Mouse (Mus musculus): Measurements from ENCODE around the gene Cyfip2. TPM values are rescaled to one million over a fixed set of nuclear protein-coding genes. Genes with fewer than 3 reads are reported as not detected.
A peak's percentile ranks its signal among the peaks of the same experiment; 100 is the strongest.

The Cyfip2 gene
- polyA plus RNA-seq, 1 experiment from 2014 or later, result 7.5 TPM

- H3K27me3 ChIP-seq (replicated peaks), result no peaks in the 10 kb centered on the region
- no peak overlapping the region for H3K4me3 ChIP-seq (replicated peaks)
- H3K9ac ChIP-seq, result no peak overlapping the region
- WGBS, result 85% methylated on average over 9 of the region's 9 CpGs
- H3K4me1 ChIP-seq (replicated peaks), result no peaks in the 10 kb centered on the region
- no peak overlapping the region for H3K4me2 ChIP-seq (replicated peaks)
- H3K27ac ChIP-seq, result no peak overlapping the region
- ATAC-seq, result peak; percentile 76
- no peaks in the 10 kb centered on the region for H3K36me3 ChIP-seq
- no peaks in the 10 kb centered on the region for H3K9me3 ChIP-seq
Observed at GRCm38 (mm10) chr11:46304864-46305710, 7.6 kb downstream of the Cyfip2 start.

- WGBS, result 69% methylated on average over 10 of the region's 10 CpGs
- Histone ChIP-seq H3K36me3 (no peaks in the 10 kb centered on the region), H3K4me1 (replicated peaks) (0 out of 2 replicates have a peak, but pooled peaks cover 2% of the 10 kb centered on the region), H3K9me3 (no peaks in the 10 kb centered on the region), H3K4me2 (replicated peaks) (no peak overlapping the region), H3K27me3 (replicated peaks) (no peaks in the 10 kb centered on the region), H3K27ac (no peak overlapping the region), H3K9ac (no peak overlapping the region), H3K4me3 (replicated peaks) (no peak overlapping the region)
- no peak for ATAC-seq
Observed at GRCm38 (mm10) chr11:46304093-46304492, 8.6 kb downstream of the Cyfip2 start.

DNA sequence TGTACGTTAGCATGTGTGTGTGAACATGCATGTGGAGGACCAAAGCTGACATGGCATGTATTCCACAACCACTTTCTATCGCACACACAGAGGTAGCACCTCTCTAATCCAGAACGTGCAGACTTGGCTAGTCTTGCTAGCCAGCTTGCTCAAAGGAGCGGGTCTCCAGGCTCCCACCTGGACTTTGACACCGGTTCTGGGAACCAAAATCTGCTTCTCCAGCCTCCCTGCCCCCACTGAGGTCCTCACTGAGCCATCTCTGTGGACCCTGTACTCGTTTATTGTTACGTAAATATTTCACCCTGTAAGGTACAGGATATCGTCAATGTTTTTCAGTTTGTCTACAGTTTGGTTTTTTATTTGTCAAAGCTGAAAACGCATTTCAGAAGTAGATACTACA is 10.2 kb downstream of the Cyfip2 start:
- WGBS, result 78% methylated on average over 9 of the region's 9 CpGs
- H3K27me3 ChIP-seq (replicated peaks), result no peaks in the 10 kb centered on the region
- H3K9me3 ChIP-seq, result no peaks in the 10 kb centered on the region
- 0 out of 2 replicates have a peak, but pooled peaks cover 3% of the 10 kb centered on the region for H3K4me1 ChIP-seq (replicated peaks)
- no peak overlapping the region for H3K27ac ChIP-seq
- H3K4me2 ChIP-seq (replicated peaks), result no peak overlapping the region
- no peak for ATAC-seq
- no peaks in the 10 kb centered on the region for H3K36me3 ChIP-seq
- H3K9ac ChIP-seq, result no peak overlapping the region
- H3K4me3 ChIP-seq (replicated peaks), result no peak overlapping the region

DNA sequence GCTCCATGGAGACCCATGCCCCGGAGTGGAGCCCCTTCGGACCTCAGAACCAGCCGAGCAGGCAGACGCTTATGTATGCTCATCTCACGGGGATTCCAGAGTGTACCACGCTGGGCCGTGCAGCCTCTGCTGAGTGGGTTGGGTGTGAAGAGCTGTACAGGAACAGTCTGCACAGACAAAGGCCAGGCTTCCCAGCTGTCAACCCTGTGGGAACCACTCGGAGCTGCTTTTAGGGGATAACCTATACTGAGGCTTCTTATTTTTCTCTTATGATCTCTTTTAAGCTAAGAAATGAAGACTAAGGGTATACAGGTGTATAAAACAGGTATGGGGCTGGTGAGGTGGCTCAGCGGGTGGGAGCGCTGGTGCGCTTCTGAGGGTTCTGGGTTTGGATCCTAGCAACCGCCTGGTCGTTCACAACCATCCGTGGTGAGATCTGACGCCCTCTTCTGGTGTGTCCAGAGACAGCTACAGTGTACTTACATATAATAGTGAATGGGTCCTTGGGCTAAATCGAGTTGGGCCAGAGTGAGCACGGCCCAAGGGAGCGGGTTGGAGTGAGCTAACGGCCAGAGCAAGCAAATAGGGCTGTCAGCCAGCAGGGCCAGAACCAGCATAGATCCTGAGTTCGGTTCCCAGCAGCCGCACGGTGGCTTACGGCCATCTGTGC is 10.9 kb downstream of the Cyfip2 start:
- Histone ChIP-seq H3K9me3 (no peaks in the 10 kb centered on the region), H3K27ac (no peak overlapping the region), H3K36me3 (no peaks in the 10 kb centered on the region), H3K27me3 (replicated peaks) (no peaks in the 10 kb centered on the region), H3K4me1 (replicated peaks) (0 out of 2 replicates have a peak, but pooled peaks cover 3% of the 10 kb centered on the region), H3K9ac (no peak overlapping the region), H3K4me3 (replicated peaks) (no peak overlapping the region), H3K4me2 (replicated peaks) (no peak overlapping the region)
- no peak for ATAC-seq
- 87% methylated on average over 23 of the region's 23 CpGs for WGBS

- Histone ChIP-seq H3K36me3 (no peaks in the 10 kb centered on the region), H3K27me3 (replicated peaks) (no peaks in the 10 kb centered on the region), H3K4me2 (replicated peaks) (no peak overlapping the region), H3K9me3 (no peaks in the 10 kb centered on the region), H3K4me1 (replicated peaks) (0 out of 2 replicates have a peak, but pooled peaks cover 3% of the 10 kb centered on the region), H3K27ac (no peak overlapping the region), H3K9ac (no peak overlapping the region), H3K4me3 (replicated peaks) (no peak overlapping the region)
- WGBS, result 76% methylated on average over 6 of the region's 6 CpGs
- no peak for ATAC-seq
Observed at GRCm38 (mm10) chr11:46299901-46300300, 12.8 kb downstream of the Cyfip2 start.

- 45% methylated on average over 13 of the region's 13 CpGs for WGBS
- no peaks in the 10 kb centered on the region for H3K27me3 ChIP-seq (replicated peaks)
- H3K4me2 ChIP-seq (replicated peaks), result no peak overlapping the region
- no peak overlapping the region for H3K9ac ChIP-seq
- H3K9me3 ChIP-seq, result no peaks in the 10 kb centered on the region
- H3K4me1 ChIP-seq (replicated peaks), result 0 out of 2 replicates have a peak, but pooled peaks cover 3% of the 10 kb centered on the region
- H3K27ac ChIP-seq, result 0 out of 2 replicates have a peak overlapping the region, but pooled peaks have one; percentile 44
- no peak overlapping the region for H3K4me3 ChIP-seq (replicated peaks)
- no peaks in the 10 kb centered on the region for H3K36me3 ChIP-seq
- ATAC-seq, result no peak
Observed at GRCm38 (mm10) chr11:46298889-46299785, 13.5 kb downstream of the Cyfip2 start.

DNA sequence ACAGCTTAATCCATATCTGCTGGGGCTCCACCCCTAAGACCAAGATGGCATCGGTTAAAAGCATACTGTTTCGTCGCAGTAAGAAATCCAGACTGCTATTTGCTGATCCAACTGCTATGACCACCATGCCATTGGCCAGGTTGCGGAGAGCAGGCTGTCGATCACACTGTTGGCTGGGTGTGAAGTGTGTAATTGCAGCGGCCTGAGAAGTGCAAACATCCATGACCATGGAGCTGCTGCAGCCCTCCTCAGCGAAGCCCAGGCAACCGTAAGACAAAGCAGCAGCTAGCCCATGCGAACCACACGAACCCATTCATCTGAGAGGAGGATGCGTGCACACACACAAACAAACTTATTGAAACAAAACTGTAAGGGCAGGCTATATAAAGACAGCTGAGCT is 18.3 kb downstream of the Cyfip2 start:
- no peak for ATAC-seq
- H3K4me1 ChIP-seq (replicated peaks), result 0 out of 2 replicates have a peak, but pooled peaks cover 3% of the 10 kb centered on the region
- H3K27me3 ChIP-seq (replicated peaks), result no peaks in the 10 kb centered on the region
- H3K36me3 ChIP-seq, result no peaks in the 10 kb centered on the region
- no peak overlapping the region for H3K9ac ChIP-seq
- WGBS, result 85% methylated on average over 11 of the region's 11 CpGs
- H3K9me3 ChIP-seq, result no peaks in the 10 kb centered on the region
- H3K4me2 ChIP-seq (replicated peaks), result no peak overlapping the region
- no peak overlapping the region for H3K27ac ChIP-seq
- H3K4me3 ChIP-seq (replicated peaks), result no peak overlapping the region

DNA sequence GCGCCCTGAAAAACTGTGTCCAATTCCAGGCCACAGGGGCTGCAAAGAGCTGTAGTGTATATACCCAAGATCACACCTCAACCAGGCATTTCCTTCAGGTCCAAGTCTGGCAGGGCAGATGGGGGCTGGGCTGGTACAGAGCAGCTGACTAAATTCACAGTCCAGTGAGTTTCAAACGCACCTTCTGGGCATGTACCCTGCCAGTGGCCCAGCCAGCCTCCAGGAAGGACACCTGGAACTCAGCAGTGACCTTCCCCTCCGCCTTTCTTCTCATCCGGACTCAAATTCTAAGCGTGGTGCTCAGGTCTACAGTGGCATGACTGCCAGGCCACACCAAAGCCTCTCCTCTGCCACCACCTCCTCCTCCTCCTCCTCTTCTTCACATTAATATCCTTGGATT is 19.2 kb downstream of the Cyfip2 start:
- Histone ChIP-seq H3K27me3 (replicated peaks) (no peaks in the 10 kb centered on the region), H3K4me3 (replicated peaks) (no peak overlapping the region), H3K9ac (no peak overlapping the region), H3K27ac (no peak overlapping the region), H3K36me3 (no peaks in the 10 kb centered on the region), H3K4me2 (replicated peaks) (no peak overlapping the region), H3K4me1 (replicated peaks) (no peaks in the 10 kb centered on the region), H3K9me3 (no peaks in the 10 kb centered on the region)
- ATAC-seq, result no peak
- 95% methylated on average over 5 of the region's 5 CpGs for WGBS

- Histone ChIP-seq H3K4me1 (replicated peaks) (no peaks in the 10 kb centered on the region), H3K27me3 (replicated peaks) (no peaks in the 10 kb centered on the region), H3K9me3 (no peaks in the 10 kb centered on the region), H3K4me2 (replicated peaks) (no peak overlapping the region), H3K27ac (no peak overlapping the region), H3K4me3 (replicated peaks) (no peak overlapping the region), H3K9ac (no peak overlapping the region), H3K36me3 (no peaks in the 10 kb centered on the region)
- 37% methylated on average over 10 of the region's 10 CpGs for WGBS
- no peak for ATAC-seq
Observed at GRCm38 (mm10) chr11:46290988-46291405, 21.7 kb downstream of the Cyfip2 start.

GRCm38 (mm10) chr11:46289561-46289960 is 23.1 kb downstream of the Cyfip2 start:
- H3K27ac ChIP-seq, result no peak overlapping the region
- no peaks in the 10 kb centered on the region for H3K9me3 ChIP-seq
- no peak for ATAC-seq
- no peak overlapping the region for H3K9ac ChIP-seq
- H3K36me3 ChIP-seq, result no peaks in the 10 kb centered on the region
- WGBS, result 85% methylated on average over 9 of the region's 9 CpGs
- no peaks in the 10 kb centered on the region for H3K4me1 ChIP-seq (replicated peaks)
- no peak overlapping the region for H3K4me3 ChIP-seq (replicated peaks)
- no peaks in the 10 kb centered on the region for H3K27me3 ChIP-seq (replicated peaks)
- no peak overlapping the region for H3K4me2 ChIP-seq (replicated peaks)

- Histone ChIP-seq H3K36me3 (no peaks in the 10 kb centered on the region), H3K4me1 (replicated peaks) (no peaks in the 10 kb centered on the region), H3K9me3 (no peaks in the 10 kb centered on the region), H3K27ac (no peak overlapping the region), H3K27me3 (replicated peaks) (no peaks in the 10 kb centered on the region), H3K4me2 (replicated peaks) (no peak overlapping the region), H3K9ac (no peak overlapping the region), H3K4me3 (replicated peaks) (no peak overlapping the region)
- WGBS, result 92% methylated on average over 4 of the region's 4 CpGs
- no peak for ATAC-seq
Observed at GRCm38 (mm10) chr11:46289022-46289421, 23.6 kb downstream of the Cyfip2 start.

GRCm38 (mm10) chr11:46288091-46288490 is 24.6 kb downstream of the Cyfip2 start:
- Histone ChIP-seq H3K9ac (no peak overlapping the region), H3K27ac (no peak overlapping the region), H3K9me3 (no peaks in the 10 kb centered on the region), H3K4me2 (replicated peaks) (no peak overlapping the region), H3K36me3 (no peaks in the 10 kb centered on the region), H3K27me3 (replicated peaks) (no peaks in the 10 kb centered on the region), H3K4me1 (replicated peaks) (no peaks in the 10 kb centered on the region), H3K4me3 (replicated peaks) (no peak overlapping the region)
- no peak for ATAC-seq
- 60% methylated on average over 5 of the region's 5 CpGs for WGBS

All from intestine, embryonic 15.5 days (tissue).